Mouse (Mus musculus): Measurements from ENCODE around the gene C1qtnf3.
"Not testable (repeated sequence)": the region's sequence is repeated elsewhere in the genome, so short reads cannot be mapped to it uniquely, and the experiment has no call there.

Gene C1qtnf3

GRCm38 (mm10) chr15:10959277-10960026 is 7.3 kb downstream of the C1qtnf3 start:
- ATAC-seq (ENCODE audit: low TSS enrichment) = no peak

GRCm38 (mm10) chr15:10960267-10960666 is 8.1 kb downstream of the C1qtnf3 start:
- no peak for ATAC-seq (ENCODE audit: low TSS enrichment)

GRCm38 (mm10) chr15:10962601-10963000 is 10.5 kb downstream of the C1qtnf3 start:
- ATAC-seq (ENCODE audit: low TSS enrichment) = no peak

GRCm38 (mm10) chr15:10969439-10969838 is 17.3 kb downstream of the C1qtnf3 start:
- ATAC-seq (ENCODE audit: low TSS enrichment) = no peak

GRCm38 (mm10) chr15:10970777-10971176 is 18.6 kb downstream of the C1qtnf3 start:
- no peak for ATAC-seq (ENCODE audit: low TSS enrichment)

- ATAC-seq (ENCODE audit: low TSS enrichment) = no peak
These were observed 25.0 kb downstream of the C1qtnf3 start for GRCm38 (mm10) chr15:10977151-10977550.

- ATAC-seq (ENCODE audit: low TSS enrichment) = no peak
These were observed 28.6 kb downstream of the C1qtnf3 start for GRCm38 (mm10) chr15:10980712-10981111.

GRCm38 (mm10) chr15:10981377-10982063 is 29.4 kb downstream of the C1qtnf3 start, which contains the start of gene Amacr:
Gene Amacr, plus strand, starts transcription at chr15:10981756.
- peak; percentile 97 for ATAC-seq (ENCODE audit: low TSS enrichment)

- ATAC-seq (ENCODE audit: low TSS enrichment) = peak; percentile 45
These were observed 29.9 kb downstream of the C1qtnf3 start for GRCm38 (mm10) chr15:10982064-10982435.

GRCm38 (mm10) chr15:10985756-10986155 is 33.6 kb downstream of the C1qtnf3 start:
- ATAC-seq (ENCODE audit: low TSS enrichment) = no peak

- not testable (repeated sequence) for ATAC-seq (ENCODE audit: low TSS enrichment)
These were observed 34.3 kb downstream of the C1qtnf3 start for GRCm38 (mm10) chr15:10986477-10986876.

GRCm38 (mm10) chr15:10990411-10990810 is 38.3 kb downstream of the C1qtnf3 start:
- no peak for ATAC-seq (ENCODE audit: low TSS enrichment)

- no peak for ATAC-seq (ENCODE audit: low TSS enrichment)
These were observed 39.4 kb downstream of the C1qtnf3 start for GRCm38 (mm10) chr15:10991566-10991965.

- ATAC-seq (ENCODE audit: low TSS enrichment) = peak; percentile 91
These were observed 47.7 kb downstream of the C1qtnf3 start for GRCm38 (mm10) chr15:10999832-11000231.

GRCm38 (mm10) chr15:11000421-11000820 is 48.3 kb downstream of the C1qtnf3 start, which contains the start of gene Slc45a2:
Gene Slc45a2, plus strand, starts transcription at chr15:11000721.
- ATAC-seq (ENCODE audit: low TSS enrichment) = no peak

- ATAC-seq (ENCODE audit: low TSS enrichment) = no peak
These were observed 51.7 kb downstream of the C1qtnf3 start for GRCm38 (mm10) chr15:11003791-11004190.

GRCm38 (mm10) chr15:11004646-11005045 is 52.5 kb downstream of the C1qtnf3 start:
- no peak for ATAC-seq (ENCODE audit: low TSS enrichment)

GRCm38 (mm10) chr15:11008756-11009155 is 56.6 kb downstream of the C1qtnf3 start:
- ATAC-seq (ENCODE audit: low TSS enrichment) = no peak; the same call in 1 of the 2 replicates

GRCm38 (mm10) chr15:11010976-11011548 is 58.9 kb downstream of the C1qtnf3 start:
- ATAC-seq (ENCODE audit: low TSS enrichment) = no peak

- no peak for ATAC-seq (ENCODE audit: low TSS enrichment)
These were observed 62.8 kb downstream of the C1qtnf3 start for GRCm38 (mm10) chr15:11014931-11015330.

- ATAC-seq (ENCODE audit: low TSS enrichment) = no peak
These were observed 74.8 kb downstream of the C1qtnf3 start for GRCm38 (mm10) chr15:11026801-11027561.

All from frontal cortex, adult (tissue).